Mouse (Mus musculus) brain, embryonic 14.5 days (tissue): ENCODE results near the gene Fancl. TPM values are rescaled to one million over a fixed set of nuclear protein-coding genes. Genes with fewer than 3 reads are reported as not detected.
"Not testable (repeated sequence)": the region's sequence is repeated elsewhere in the genome, so short reads cannot be mapped to it uniquely, and the experiment has no call there.

Experiments
- DNase-seq: peaks from one replicate; pipeline ENCODE4 v3.0.0-alpha.2; 2011; ENCODE audit warnings: low read depth
- CTCF ChIP-seq: fragments of 200-500 bp; IDR thresholded peaks from 2 replicates; pipeline ENCODE4 v1.5.1; 2012; ENCODE audit warnings: inconsistent platforms, mild to moderate bottlenecking, moderate library complexity, borderline replicate concordance; ENCODE audit not compliant: insufficient read depth, insufficient read length; ENCODE audit errors: extremely low read depth
- POLR2A ChIP-seq: fragments of 200-500 bp; IDR thresholded peaks from 2 replicates; pipeline ENCODE4 v1.6.1; 2012; ENCODE audit warnings: mild to moderate bottlenecking, inconsistent platforms, borderline replicate concordance; ENCODE audit not compliant: poor library complexity, insufficient read depth, insufficient read length, severe bottlenecking; ENCODE audit errors: extremely low read depth
- polyA plus RNA-seq: library from polyadenylated mRNA; depleted of rRNA; stranded (reverse); fragments of >200 nt; gene quantifications from 2 replicates; pipeline ENCODE4 v1.2.3, GENCODE M21; 2012; rRNA removed

The Fancl gene
- 9.1 and 10.3 TPM in 2 replicates for polyA plus RNA-seq

GRCm38 (mm10) chr11:26385971-26386370, at the start of gene Fancl:
Fancl (plus strand) TSS chr11:26386135.
- DNase-seq, result no peak
- TF ChIP-seq CTCF (no peak), POLR2A (no peak)

- TF ChIP-seq CTCF (no peak), POLR2A (no peak)
- no peak for DNase-seq
These were observed 49.1 kb upstream of the Fancl start for GRCm38 (mm10) chr11:26336848-26337247.

- not testable (repeated sequence) for DNase-seq
These were observed 15.8 kb upstream of the Fancl start for GRCm38 (mm10) chr11:26370176-26370575.

GRCm38 (mm10) chr11:26371980-26372379, 14.0 kb upstream of the Fancl start:
- not testable (repeated sequence) for DNase-seq

- DNase-seq, result no peak
- no peak for TF ChIP-seq CTCF
- no peak for TF ChIP-seq POLR2A
These were observed 11.8 kb upstream of the Fancl start for GRCm38 (mm10) chr11:26374132-26374531.

- no peak for DNase-seq
- TF ChIP-seq POLR2A, result no peak
- TF ChIP-seq CTCF, result no peak
These were observed 7.9 kb upstream of the Fancl start for GRCm38 (mm10) chr11:26378074-26378473.

- no peak for TF ChIP-seq CTCF
- no peak for TF ChIP-seq POLR2A
- DNase-seq, result peak; percentile 11
These were observed 4.4 kb upstream of the Fancl start for GRCm38 (mm10) chr11:26381499-26381898.

GRCm38 (mm10) chr11:26386678-26387077, 743 bp downstream of the Fancl start:
- no peak for TF ChIP-seq POLR2A
- no peak for TF ChIP-seq CTCF
- DNase-seq, result no peak

- DNase-seq, result peak; percentile 97
- TF ChIP-seq POLR2A (peak; percentile 32; the same call in 1 of the 2 replicates), CTCF (peak; percentile 54)
These were observed 1.2 kb downstream of the Fancl start for GRCm38 (mm10) chr11:26387087-26387611.

- no peak for TF ChIP-seq POLR2A
- TF ChIP-seq CTCF, result no peak
- no peak for DNase-seq
These were observed 9.6 kb downstream of the Fancl start for GRCm38 (mm10) chr11:26395561-26395960.

GRCm38 (mm10) chr11:26412972-26413371, 27.0 kb downstream of the Fancl start:
- TF ChIP-seq CTCF (no peak), POLR2A (no peak)
- DNase-seq, result no peak

GRCm38 (mm10) chr11:26421472-26421871, 35.5 kb downstream of the Fancl start:
- TF ChIP-seq CTCF, result no peak
- TF ChIP-seq POLR2A, result no peak
- no peak for DNase-seq

GRCm38 (mm10) chr11:26434229-26434628, 48.3 kb downstream of the Fancl start:
- no peak for DNase-seq
- TF ChIP-seq POLR2A (no peak), CTCF (no peak)

- TF ChIP-seq POLR2A (no peak), CTCF (no peak)
- peak; percentile 74 for DNase-seq
These were observed 51.9 kb downstream of the Fancl start for GRCm38 (mm10) chr11:26437818-26438217.
